Mouse (Mus musculus) cerebellum, adult 9-10 months (tissue): ENCODE measurements at regions not wholly inside any gene's neighbourhood (a gene's known extent, or its start where the extent isn't known, plus 50 kb on each side); places are given as distances from the start of the nearest gene placed in this dataset.
"Not testable (repeated sequence)": the region's sequence is repeated elsewhere in the genome, so short reads cannot be mapped to it uniquely, and the experiment has no call there.

Experiments
- DNase-seq: peaks from one replicate; pipeline ENCODE4 v3.0.0; 2022

- DNase-seq = no peak
Observed at GRCm38 (mm10) chr13:5548768-5549167, 312.5 kb upstream of the Klf6 start.

GRCm38 (mm10) chr13:5549175-5549574 is 312.1 kb upstream of the Klf6 start:
- no peak for DNase-seq

- no peak for DNase-seq
Observed at GRCm38 (mm10) chr13:5549747-5550146, 311.5 kb upstream of the Klf6 start.

- DNase-seq = no peak
Observed at GRCm38 (mm10) chr13:5550354-5550753, 310.9 kb upstream of the Klf6 start.

GRCm38 (mm10) chr13:5551131-5551530 is 310.2 kb upstream of the Klf6 start:
- no peak for DNase-seq

GRCm38 (mm10) chr13:5553461-5553860 is 307.8 kb upstream of the Klf6 start:
- no peak for DNase-seq

GRCm38 (mm10) chr13:5558095-5558494 is 303.2 kb upstream of the Klf6 start:
- DNase-seq = no peak

GRCm38 (mm10) chr13:5566479-5566878 is 294.8 kb upstream of the Klf6 start:
- DNase-seq = no peak

GRCm38 (mm10) chr13:5566896-5567295 is 294.4 kb upstream of the Klf6 start:
- DNase-seq = no peak

- DNase-seq = no peak
Observed at GRCm38 (mm10) chr13:5569579-5569978, 291.7 kb upstream of the Klf6 start.

GRCm38 (mm10) chr13:5570386-5570785 is 290.9 kb upstream of the Klf6 start:
- DNase-seq = no peak

- no peak for DNase-seq
Observed at GRCm38 (mm10) chr13:5576568-5576967, 284.7 kb upstream of the Klf6 start.

GRCm38 (mm10) chr13:5583681-5584080 is 277.6 kb upstream of the Klf6 start:
- DNase-seq = not testable (repeated sequence)

- DNase-seq = no peak
Observed at GRCm38 (mm10) chr13:5587196-5587595, 274.1 kb upstream of the Klf6 start.

GRCm38 (mm10) chr13:5591286-5591685 is 270.0 kb upstream of the Klf6 start:
- DNase-seq = no peak

GRCm38 (mm10) chr13:5591837-5592555 is 269.3 kb upstream of the Klf6 start:
- DNase-seq = no peak

- DNase-seq = no peak
Observed at GRCm38 (mm10) chr13:5592556-5593061, 268.7 kb upstream of the Klf6 start.

- DNase-seq = no peak
Observed at GRCm38 (mm10) chr13:5601648-5602047, 259.6 kb upstream of the Klf6 start.

GRCm38 (mm10) chr13:5603905-5604596 is 257.2 kb upstream of the Klf6 start:
- DNase-seq = no peak

- no peak for DNase-seq
Observed at GRCm38 (mm10) chr13:5605418-5605817, 255.9 kb upstream of the Klf6 start.

GRCm38 (mm10) chr13:5607462-5607861 is 253.8 kb upstream of the Klf6 start:
- no peak for DNase-seq

- no peak for DNase-seq
Observed at GRCm38 (mm10) chr13:5614186-5614737, 247.0 kb upstream of the Klf6 start.

GRCm38 (mm10) chr13:5614833-5615232 is 246.4 kb upstream of the Klf6 start:
- no peak for DNase-seq

- DNase-seq = no peak
Observed at GRCm38 (mm10) chr13:5615327-5615726, 246.0 kb upstream of the Klf6 start.
